Mouse (Mus musculus) limb, embryonic 14.5 days (tissue): ENCODE measurements around the gene Sema5a. TPM values are rescaled to one million over a fixed set of nuclear protein-coding genes. Genes with fewer than 3 reads are reported as not detected.
A peak's percentile ranks its signal among the peaks of the same experiment; 100 is the strongest.

Experiments
- ATAC-seq: fragments of 200-750 bp; cut with Nextera tagmentation; 2 replicates; pipeline ENCODE4 v1.8.0; 2017; ENCODE audit warnings: low read depth, moderate number of reproducible peaks, moderate TSS enrichment; ENCODE audit not compliant: low FRiP score
- DNase-seq: peaks from one replicate; pipeline ENCODE4 v3.0.0-alpha.2; 2015; ENCODE audit warnings: low spot score
- H3K27ac ChIP-seq: fragments of 300-500 bp; sonication (generic); replicated peaks from 2 replicates; pipeline ENCODE4 v1.5.1; 2014; ENCODE audit warnings: low read depth, mild to moderate bottlenecking, low read length, moderate library complexity, mixed read lengths
- H3K27me3 ChIP-seq: fragments of 300-500 bp; sonication (generic); 2 replicates; pipeline ENCODE4 v1.6.1; 2014; ENCODE audit warnings: low read length, mixed read lengths; ENCODE audit not compliant: control insufficient read depth, insufficient read depth
- H3K36me3 ChIP-seq: fragments of 300-500 bp; sonication (generic); 2 replicates; pipeline ENCODE4 v1.6.1; 2014; ENCODE audit warnings: mild to moderate bottlenecking, low read length, moderate library complexity, mixed read lengths; ENCODE audit not compliant: control insufficient read depth, insufficient read depth
- H3K4me1 ChIP-seq: fragments of 300-500 bp; sonication (generic); 2 replicates; pipeline ENCODE4 v1.6.1; 2014; ENCODE audit warnings: antibody characterized with exemption, low read length, mixed read lengths; ENCODE audit not compliant: control insufficient read depth, insufficient read depth
- H3K4me2 ChIP-seq: fragments of 300-500 bp; sonication (generic); replicated peaks from 2 replicates; pipeline ENCODE4 v1.6.1; 2014; ENCODE audit warnings: low read depth, mild to moderate bottlenecking, low read length, moderate library complexity; ENCODE audit not compliant: severe bottlenecking
- H3K4me3 ChIP-seq: fragments of 300-500 bp; sonication (generic); replicated peaks from 2 replicates; pipeline ENCODE4 v1.5.1; 2014; ENCODE audit warnings: low read length
- H3K9ac ChIP-seq: fragments of 300-500 bp; sonication (generic); 2 replicates; pipeline ENCODE4 v1.6.1; 2014; ENCODE audit warnings: mild to moderate bottlenecking, low read depth, low read length, moderate library complexity; ENCODE audit not compliant: severe bottlenecking
- H3K9me3 ChIP-seq: fragments of 300-500 bp; sonication (generic); 2 replicates; pipeline ENCODE4 v1.6.1; 2016; ENCODE audit warnings: low read length; ENCODE audit not compliant: control insufficient read depth
- POLR2A ChIP-seq: fragments of 200-500 bp; IDR thresholded peaks from 2 replicates; pipeline ENCODE4 v1.8.0; 2012; ENCODE audit warnings: inconsistent platforms, mild to moderate bottlenecking, moderate library complexity, borderline replicate concordance; ENCODE audit not compliant: insufficient read depth, insufficient read length; ENCODE audit errors: extremely low read depth
- whole genome bisulfite sequencing: fragments of 180-500 bp; shearing (Covaris S2); extraction: QIAGEN DNeasy Blood & Tissue Kit; methylation state at CpG from one replicate; pipeline ENCODE4 v1.1.7; 2014; 5-methylcytosine and 5-hydroxymethylcytosine counted together
- polyA plus RNA-seq, 2 experiments: library from polyadenylated mRNA; depleted of rRNA in 1 of 2; stranded (reverse) in 1 of 2; unstranded in 1 of 2; fragments of >200 nt; fragmentation: Nextera tagmentation in 1 of 2; extraction: Ambion mirVana in 1 of 2; gene quantifications; 2 replicates each; pipeline versions ENCODE4 v1.2.1 to v1.2.3; 2012 to 2014

Gene Sema5a
- polyA plus RNA-seq, 2 experiments = 33.0 to 36.6 TPM

DNA sequence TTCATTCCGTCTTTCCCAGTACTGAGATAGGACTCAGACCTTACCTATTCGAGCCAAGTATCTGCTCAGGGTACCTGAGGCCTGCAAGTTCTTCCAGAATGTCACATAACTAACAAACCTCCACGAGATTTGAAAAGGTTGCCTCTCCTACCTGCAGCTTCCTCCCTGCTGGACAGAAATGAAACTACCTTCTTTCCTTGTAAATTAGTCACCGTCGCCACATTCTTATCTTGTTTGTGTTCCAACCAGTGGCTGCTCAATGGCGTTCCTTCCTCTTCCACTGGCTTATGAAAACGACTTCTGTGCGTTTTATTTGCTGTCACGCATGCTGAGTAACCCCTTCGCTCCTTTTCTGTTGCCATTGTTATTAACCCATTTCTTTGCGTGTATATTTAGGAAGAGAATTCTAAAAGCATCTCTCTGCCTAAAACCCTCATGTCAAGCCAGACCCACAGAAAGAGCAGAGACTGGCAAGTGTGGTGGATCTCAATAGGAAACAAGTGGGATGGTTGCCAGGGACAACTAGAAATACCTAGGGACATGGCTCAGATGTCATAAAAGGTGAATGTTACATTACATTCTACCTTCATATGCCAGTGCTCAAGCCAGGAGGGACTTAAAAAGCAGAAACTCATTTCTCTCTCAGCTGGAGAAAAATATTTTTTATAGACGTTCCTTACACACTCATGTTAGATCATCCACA is 378.6 kb downstream of the Sema5a start:
- Histone ChIP-seq H3K4me1 (peaks cover 15% of the 10 kb centered on the region), H3K36me3 (peaks cover 3% of the 10 kb centered on the region), H3K4me2 (no peak overlapping the region), H3K27ac (no peak overlapping the region), H3K9ac (no peak overlapping the region), H3K4me3 (no peak overlapping the region), H3K9me3 (no peaks in the 10 kb centered on the region), H3K27me3 (no peaks in the 10 kb centered on the region)
- DNase-seq (no peak), ATAC-seq (no peak)
- WGBS = 76% methylated on average over 12 of the region's 12 CpGs
- TF ChIP-seq POLR2A = no peak

DNA sequence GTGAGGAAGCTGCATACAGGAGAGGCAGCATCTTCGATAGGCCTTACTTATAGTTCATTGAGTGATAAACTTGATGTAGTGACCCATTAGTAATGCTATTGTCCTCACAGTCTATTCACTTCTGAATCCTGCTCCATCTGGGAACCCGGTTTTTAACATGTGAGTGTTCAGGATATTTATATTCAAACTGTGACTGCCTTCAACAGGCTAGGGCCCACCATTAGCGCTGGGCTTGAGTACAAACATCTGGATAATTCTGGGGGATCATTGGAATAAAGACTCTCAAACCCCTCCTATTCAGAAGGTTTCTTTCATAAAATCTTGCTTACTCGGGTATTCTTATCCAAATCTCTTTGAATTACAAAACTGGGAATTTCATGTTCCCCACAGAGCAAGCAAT is 379.5 kb downstream of the Sema5a start:
- Histone ChIP-seq H3K9me3 (no peaks in the 10 kb centered on the region), H3K9ac (no peak overlapping the region), H3K4me1 (peaks cover 7% of the 10 kb centered on the region), H3K4me3 (no peak overlapping the region), H3K36me3 (peaks cover 4% of the 10 kb centered on the region), H3K4me2 (no peak overlapping the region), H3K27ac (no peak overlapping the region), H3K27me3 (no peaks in the 10 kb centered on the region)
- DNase-seq (no peak), ATAC-seq (no peak)
- TF ChIP-seq POLR2A = no peak
- WGBS = 77% methylated on average over 4 of the region's 4 CpGs

DNA sequence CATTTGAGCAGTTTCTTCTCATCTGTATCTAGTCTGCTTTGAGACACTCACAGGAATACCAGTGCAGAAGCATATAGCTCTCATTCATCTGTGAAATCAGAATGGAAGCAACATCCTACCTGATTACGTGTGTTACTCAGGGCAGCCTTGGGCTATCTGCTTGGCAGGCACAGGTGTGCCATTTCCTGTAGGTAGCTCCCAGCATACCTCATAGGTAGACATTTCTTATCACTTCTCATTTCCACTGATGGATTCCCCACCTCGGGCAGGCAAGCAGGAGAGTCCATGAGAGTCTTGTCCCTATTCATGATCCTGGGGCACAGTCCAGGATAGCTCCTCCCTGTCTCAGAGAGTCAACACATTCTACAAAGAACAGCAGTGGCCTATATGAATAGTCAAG is 381.4 kb downstream of the Sema5a start:
- H3K4me3 ChIP-seq = no peak overlapping the region
- ATAC-seq (no peak), DNase-seq (no peak)
- H3K27me3 ChIP-seq = no peaks in the 10 kb centered on the region
- H3K4me1 ChIP-seq = 0 out of 2 replicates have a peak, but pooled peaks cover 2% of the 10 kb centered on the region
- H3K9ac ChIP-seq = no peak overlapping the region
- no peak overlapping the region for H3K4me2 ChIP-seq
- H3K36me3 ChIP-seq = peaks cover 4% of the 10 kb centered on the region
- TF ChIP-seq POLR2A = no peak
- H3K27ac ChIP-seq = no peak overlapping the region
- WGBS = 83% methylated on average over 2 of the region's 2 CpGs
- no peaks in the 10 kb centered on the region for H3K9me3 ChIP-seq

DNA sequence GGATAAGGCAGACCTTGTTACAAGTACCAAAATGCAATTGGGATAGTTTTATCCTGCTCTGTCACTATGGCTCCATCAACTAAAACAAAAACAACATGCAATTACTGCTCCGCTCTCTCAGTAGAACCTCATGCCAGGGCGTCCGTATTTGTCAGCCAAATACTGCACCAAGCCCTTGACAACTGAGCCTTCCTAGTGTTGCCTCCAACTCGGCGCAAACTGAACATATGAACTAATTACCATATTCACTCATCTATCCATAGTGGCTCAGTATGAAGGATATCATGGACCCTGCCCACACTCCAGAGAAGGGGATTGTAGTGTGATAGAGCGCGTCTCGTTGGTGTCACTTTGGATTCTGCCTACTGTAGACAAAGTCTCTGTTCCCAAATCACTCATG is 389.1 kb downstream of the Sema5a start:
- DNase-seq (no peak), ATAC-seq (no peak)
- H3K9ac ChIP-seq = no peak overlapping the region
- no peaks in the 10 kb centered on the region for H3K36me3 ChIP-seq
- H3K4me1 ChIP-seq = peaks cover 8% of the 10 kb centered on the region; the same call in 1 of the 2 replicates
- 96% methylated on average over 8 of the region's 8 CpGs for WGBS
- TF ChIP-seq POLR2A = no peak
- H3K27me3 ChIP-seq = no peaks in the 10 kb centered on the region
- no peak overlapping the region for H3K27ac ChIP-seq
- H3K4me2 ChIP-seq = no peak overlapping the region
- no peaks in the 10 kb centered on the region for H3K9me3 ChIP-seq
- H3K4me3 ChIP-seq = no peak overlapping the region

DNA sequence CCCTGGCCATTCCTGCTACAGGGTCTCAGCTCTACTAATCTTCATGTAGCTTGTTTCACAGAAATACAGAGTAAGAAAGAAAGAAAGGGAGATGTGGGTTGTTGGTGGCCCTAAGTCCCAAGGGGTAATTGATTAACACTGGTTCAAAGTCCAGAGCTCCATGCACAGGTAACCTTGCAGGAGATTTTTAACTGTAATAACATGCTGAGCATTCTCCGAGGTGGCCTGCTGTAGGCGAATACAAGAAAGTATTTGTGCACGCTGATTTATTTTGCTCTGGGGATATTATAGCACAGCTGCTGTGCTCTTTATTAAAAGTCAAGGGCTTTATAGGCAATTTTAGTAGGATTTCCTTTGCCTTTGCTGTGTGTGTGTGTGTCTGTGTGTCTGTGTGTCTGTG is 393.3 kb downstream of the Sema5a start:
- H3K9me3 ChIP-seq = no peaks in the 10 kb centered on the region
- H3K4me1 ChIP-seq = peaks cover 10% of the 10 kb centered on the region; the same call in 1 of the 2 replicates
- 17% methylated on average over 3 of the region's 3 CpGs for WGBS
- H3K4me2 ChIP-seq = no peak overlapping the region
- H3K27ac ChIP-seq = no peak overlapping the region
- TF ChIP-seq POLR2A = no peak
- H3K36me3 ChIP-seq = peaks cover 4% of the 10 kb centered on the region; the same call in 1 of the 2 replicates
- DNase-seq (peak; percentile 38), ATAC-seq (no peak)
- no peak overlapping the region for H3K9ac ChIP-seq
- no peaks in the 10 kb centered on the region for H3K27me3 ChIP-seq
- no peak overlapping the region for H3K4me3 ChIP-seq

DNA sequence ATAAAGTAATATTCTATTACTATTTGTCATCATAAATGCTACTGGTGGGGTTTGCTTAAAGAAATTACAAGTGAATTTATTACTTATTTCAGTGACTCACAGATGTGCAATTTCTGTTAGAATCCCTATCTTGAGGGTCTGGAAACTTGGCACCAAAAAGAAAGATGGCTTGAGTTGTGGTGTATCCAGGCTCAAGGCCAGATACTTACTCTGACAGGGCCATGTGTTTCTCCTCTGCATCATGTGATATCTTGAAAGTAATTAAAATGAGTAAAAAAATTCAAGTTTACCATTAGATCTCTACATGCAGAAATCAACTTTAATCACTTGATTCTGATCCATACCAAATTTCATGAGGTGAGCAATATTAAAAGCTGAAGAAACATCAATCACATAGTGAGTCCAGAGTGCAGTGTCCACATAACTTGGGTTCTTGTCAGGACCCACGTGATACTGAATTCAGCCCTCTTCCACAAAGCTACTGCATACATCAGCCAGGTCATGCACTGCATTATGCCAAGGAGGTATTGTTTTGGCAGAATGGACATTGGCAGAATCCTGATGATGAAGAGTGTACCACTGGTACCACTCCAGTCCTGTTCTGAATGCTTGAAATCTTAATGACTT is 402.6 kb downstream of the Sema5a start:
- DNase-seq = no peak

More for the DNA sequence above, 402.6 kb downstream of the Sema5a start:
- no peak for TF ChIP-seq POLR2A
- no peak for ATAC-seq
- Histone ChIP-seq H3K4me3 (no peak overlapping the region), H3K36me3 (no peaks in the 10 kb centered on the region), H3K4me2 (no peak overlapping the region), H3K9ac (no peak overlapping the region), H3K4me1 (no peaks in the 10 kb centered on the region), H3K27ac (no peak overlapping the region), H3K9me3 (no peaks in the 10 kb centered on the region), H3K27me3 (no peaks in the 10 kb centered on the region)
- WGBS = 72% methylated on average over 1 of the region's 1 CpGs
